Mouse (Mus musculus) embryonic facial prominence, embryonic 11.5 days (tissue): ENCODE measurements around the gene Dusp22. TPM values are rescaled to one million over a fixed set of nuclear protein-coding genes. Genes with fewer than 3 reads are reported as not detected.

ENCODE experiments used
- ATAC-seq: fragments of 200-750 bp; cut with Nextera tagmentation; replicated peaks from 2 replicates; pipeline ENCODE4 v1.8.0; 2017; ENCODE audit warnings: low read depth; ENCODE audit not compliant: insufficient number of reproducible peaks, low FRiP score, low TSS enrichment
- DNase-seq: peaks from one replicate; pipeline ENCODE4 v3.0.0-alpha.2; 2015; ENCODE audit warnings: low spot score
- H3K27ac ChIP-seq: fragments of 300-500 bp; sonication (generic); replicated peaks from 2 replicates; pipeline ENCODE4 v1.5.1; 2014; ENCODE audit warnings: mild to moderate bottlenecking, low read depth, low read length, control low read depth
- H3K27me3 ChIP-seq: fragments of 300-500 bp; sonication (generic); 2 replicates; pipeline ENCODE4 v1.6.1; 2014; ENCODE audit warnings: mild to moderate bottlenecking, low read length, moderate library complexity, mixed read lengths; ENCODE audit not compliant: control insufficient read depth, insufficient read depth
- H3K36me3 ChIP-seq: fragments of 300-500 bp; sonication (generic); replicated peaks from 2 replicates; pipeline ENCODE4 v1.6.1; 2014; ENCODE audit warnings: low read depth, mild to moderate bottlenecking, low read length, moderate library complexity, mixed read lengths; ENCODE audit not compliant: control insufficient read depth, insufficient read depth
- H3K4me1 ChIP-seq: fragments of 300-500 bp; sonication (generic); 2 replicates; pipeline ENCODE4 v1.6.1; 2014; ENCODE audit warnings: low read length, mixed read lengths; ENCODE audit not compliant: control insufficient read depth, insufficient read depth
- H3K4me2 ChIP-seq: fragments of 300-500 bp; sonication (generic); 2 replicates; pipeline ENCODE4 v1.6.1; 2014; ENCODE audit warnings: low read depth, mild to moderate bottlenecking, control low read depth, low read length, moderate library complexity
- H3K4me3 ChIP-seq: fragments of 300-500 bp; sonication (generic); 2 replicates; pipeline ENCODE4 v1.5.1; 2014; ENCODE audit warnings: low read depth, low read length, control low read depth
- H3K9ac ChIP-seq: fragments of 300-500 bp; sonication (generic); replicated peaks from 2 replicates; pipeline ENCODE4 v1.6.1; 2014; ENCODE audit warnings: mild to moderate bottlenecking, control low read depth, low read length
- H3K9me3 ChIP-seq: fragments of 300-500 bp; sonication (generic); replicated peaks from 2 replicates; pipeline ENCODE4 v1.6.1; 2016; ENCODE audit warnings: mild to moderate bottlenecking, low read length, inconsistent platforms, mixed read lengths; ENCODE audit not compliant: control insufficient read depth
- WGBS: fragments of 180-500 bp; shearing (Covaris S2); extraction: QIAGEN DNeasy Blood & Tissue Kit; methylation state at CpG from one replicate; pipeline ENCODE4 v1.1.7; 2014; 5-methylcytosine and 5-hydroxymethylcytosine counted together
- polyA plus RNA-seq: library from polyadenylated mRNA; unstranded; fragments of >200 nt; fragmentation: Nextera tagmentation; extraction: Ambion mirVana; gene quantifications from 2 replicates; pipeline ENCODE4 v1.2.1, GENCODE M21; 2014

Dusp22 gene
- polyA plus RNA-seq, 1 experiment from 2014 or later = 20.3 TPM

- Histone ChIP-seq H3K4me1 (no peaks in the 10 kb centered on the region), H3K27me3 (no peaks in the 10 kb centered on the region), H3K9me3 (no peaks in the 10 kb centered on the region), H3K9ac (no peak overlapping the region), H3K27ac (no peak overlapping the region), H3K4me3 (no peak overlapping the region), H3K4me2 (no peak overlapping the region), H3K36me3 (no peaks in the 10 kb centered on the region)
- ATAC-seq (no peak), DNase-seq (no peak)
- 70% methylated on average over 2 of the region's 2 CpGs for WGBS
These were observed 2.0 kb upstream of the Dusp22 start for GRCm38 (mm10) chr13:30657779-30658178.

DNA sequence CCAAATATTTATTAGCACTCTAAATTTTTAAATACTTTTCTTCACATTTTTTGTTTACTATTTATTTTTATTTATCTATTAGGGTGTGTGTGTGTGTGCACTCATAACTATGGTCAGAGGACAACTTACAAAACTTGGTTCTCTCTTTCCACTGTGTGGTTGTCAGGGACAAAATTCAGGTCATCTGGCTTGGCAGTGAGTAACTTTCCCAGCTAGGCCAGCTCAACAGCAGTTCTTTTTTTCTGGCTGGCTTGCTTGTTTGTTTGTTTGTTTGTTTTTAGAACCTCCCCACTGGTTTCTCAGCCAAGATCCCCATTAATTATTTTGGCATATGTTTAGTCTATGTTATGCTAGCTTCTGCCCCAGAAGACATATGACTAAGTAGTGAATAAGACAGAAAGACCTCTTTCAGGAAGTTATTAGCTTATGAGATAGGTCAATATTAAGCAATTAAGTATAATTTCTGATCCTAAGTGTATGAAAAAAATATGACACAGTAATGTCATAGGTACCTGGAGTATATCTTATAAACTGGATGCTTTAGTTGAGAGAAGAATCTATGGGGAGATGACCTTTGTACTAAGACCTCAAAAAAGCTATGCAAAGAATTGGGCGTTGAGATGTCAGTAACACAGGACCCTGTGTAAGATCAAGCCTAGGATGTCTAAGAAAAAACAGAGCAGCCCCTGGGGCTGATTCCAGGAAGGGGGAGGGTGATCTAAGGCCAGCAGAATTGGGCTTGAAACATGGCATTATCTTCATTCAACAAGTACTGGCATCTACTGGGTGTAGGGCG, 1.4 kb upstream of the Dusp22 start:
- ATAC-seq = no peak
- no peak for DNase-seq
- no peak overlapping the region for H3K27ac ChIP-seq
- no peaks in the 10 kb centered on the region for H3K4me1 ChIP-seq
- H3K4me3 ChIP-seq = no peak overlapping the region
- no peaks in the 10 kb centered on the region for H3K27me3 ChIP-seq
- no peaks in the 10 kb centered on the region for H3K36me3 ChIP-seq
- H3K4me2 ChIP-seq = no peak overlapping the region
- no peak overlapping the region for H3K9ac ChIP-seq
- no peaks in the 10 kb centered on the region for H3K9me3 ChIP-seq
- 82% methylated on average over 2 of the region's 2 CpGs for WGBS

- Histone ChIP-seq H3K4me3 (no peak overlapping the region), H3K9me3 (no peaks in the 10 kb centered on the region), H3K27ac (no peak overlapping the region), H3K27me3 (no peaks in the 10 kb centered on the region), H3K4me1 (no peaks in the 10 kb centered on the region), H3K4me2 (no peak overlapping the region), H3K36me3 (no peaks in the 10 kb centered on the region), H3K9ac (no peak overlapping the region)
- DNase-seq (no peak), ATAC-seq (no peak)
- WGBS = 90% methylated on average over 8 of the region's 8 CpGs
These were observed 5.5 kb downstream of the Dusp22 start for GRCm38 (mm10) chr13:30665261-30665660.

- WGBS = 89% methylated on average over 10 of the region's 10 CpGs
These were observed 6.7 kb downstream of the Dusp22 start for GRCm38 (mm10) chr13:30666537-30666936.

GRCm38 (mm10) chr13:30668301-30668700, 8.5 kb downstream of the Dusp22 start:
- Histone ChIP-seq H3K4me1 (no peaks in the 10 kb centered on the region), H3K27ac (no peak overlapping the region), H3K27me3 (no peaks in the 10 kb centered on the region), H3K4me2 (no peak overlapping the region), H3K36me3 (no peaks in the 10 kb centered on the region), H3K9ac (no peak overlapping the region), H3K4me3 (no peak overlapping the region), H3K9me3 (no peaks in the 10 kb centered on the region)
- 87% methylated on average over 5 of the region's 5 CpGs for whole genome bisulfite sequencing
- DNase-seq (no peak), ATAC-seq (no peak)

More at GRCm38 (mm10) chr13:30666537-30666936, 6.7 kb downstream of the Dusp22 start:
- Histone ChIP-seq H3K27me3 (no peaks in the 10 kb centered on the region), H3K9ac (no peak overlapping the region), H3K27ac (no peak overlapping the region), H3K36me3 (no peaks in the 10 kb centered on the region), H3K4me1 (no peaks in the 10 kb centered on the region), H3K9me3 (no peaks in the 10 kb centered on the region), H3K4me2 (no peak overlapping the region), H3K4me3 (no peak overlapping the region)
- no peak for DNase-seq
- ATAC-seq = no peak

GRCm38 (mm10) chr13:30669277-30669676, 9.5 kb downstream of the Dusp22 start:
- ATAC-seq = no peak
- no peaks in the 10 kb centered on the region for H3K4me1 ChIP-seq
- no peaks in the 10 kb centered on the region for H3K36me3 ChIP-seq
- no peak for DNase-seq
- no peak overlapping the region for H3K9ac ChIP-seq
- H3K27me3 ChIP-seq = no peaks in the 10 kb centered on the region
- H3K4me2 ChIP-seq = no peak overlapping the region
- no peak overlapping the region for H3K4me3 ChIP-seq
- WGBS = 84% methylated on average over 3 of the region's 3 CpGs
- H3K27ac ChIP-seq = no peak overlapping the region
- H3K9me3 ChIP-seq = no peaks in the 10 kb centered on the region

DNA sequence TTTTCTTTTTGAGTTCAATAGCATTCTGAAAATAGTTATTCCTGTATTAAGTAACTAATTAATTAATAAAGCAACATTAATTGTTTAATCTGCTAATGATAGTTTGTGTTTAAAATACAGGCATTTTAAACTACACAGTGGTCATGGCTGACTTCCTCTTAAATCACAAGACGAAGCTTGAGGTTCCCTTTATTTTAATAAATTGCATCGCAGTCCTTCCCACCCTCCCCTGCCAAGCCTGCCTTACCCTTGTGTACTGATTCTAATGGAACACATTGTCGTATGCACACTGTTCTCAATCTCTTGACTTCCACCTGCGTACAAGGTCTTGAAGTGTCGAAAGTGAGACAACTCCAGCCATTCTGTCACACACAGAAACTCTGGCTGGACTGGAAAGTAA, 14.1 kb downstream of the Dusp22 start:
- H3K27ac ChIP-seq = no peak overlapping the region
- no peaks in the 10 kb centered on the region for H3K9me3 ChIP-seq
- no peaks in the 10 kb centered on the region for H3K27me3 ChIP-seq
- WGBS = 92% methylated on average over 5 of the region's 5 CpGs
- no peak for DNase-seq
- H3K9ac ChIP-seq = no peak overlapping the region
- H3K4me3 ChIP-seq = no peak overlapping the region
- H3K36me3 ChIP-seq = no peaks in the 10 kb centered on the region
- no peak for ATAC-seq
- H3K4me2 ChIP-seq = no peak overlapping the region
- H3K4me1 ChIP-seq = no peaks in the 10 kb centered on the region

GRCm38 (mm10) chr13:30678822-30679221, 19.0 kb downstream of the Dusp22 start:
- H3K27me3 ChIP-seq = no peaks in the 10 kb centered on the region
- DNase-seq (no peak), ATAC-seq (no peak)
- H3K4me3 ChIP-seq = no peak overlapping the region
- H3K4me1 ChIP-seq = no peaks in the 10 kb centered on the region
- H3K4me2 ChIP-seq = no peak overlapping the region
- no peak overlapping the region for H3K27ac ChIP-seq
- WGBS = 90% methylated on average over 5 of the region's 5 CpGs
- no peaks in the 10 kb centered on the region for H3K36me3 ChIP-seq
- no peaks in the 10 kb centered on the region for H3K9me3 ChIP-seq
- H3K9ac ChIP-seq = no peak overlapping the region
